Mouse (Mus musculus): Measurements from ENCODE around the gene Abracl.

DNA sequence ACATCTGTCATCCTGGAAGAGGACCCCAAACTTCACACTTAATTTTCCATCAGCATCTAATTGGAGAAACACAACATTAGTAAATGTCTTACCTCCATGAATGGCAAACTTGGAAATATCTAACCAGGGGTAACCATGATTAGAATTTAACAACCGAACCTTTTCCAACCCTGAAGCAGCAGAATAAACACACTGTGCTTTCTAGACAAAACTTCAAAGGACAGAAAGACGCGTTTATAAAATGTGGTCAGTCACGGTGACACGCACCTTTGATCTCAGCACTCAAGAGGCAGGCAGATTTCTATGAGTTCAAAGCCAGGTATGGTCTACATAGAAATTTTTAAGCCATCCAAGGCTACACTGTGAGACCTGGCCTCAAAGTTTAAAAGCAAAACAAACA lies 11.3 kb downstream of the Abracl start:
- TF ChIP-seq TCF3 (IDR thresholded peaks at IDR 0.05; ENCODE audit: insufficient read length, low read depth), result no peak
- no peak for TF ChIP-seq MAX (IDR thresholded peaks at IDR 0.05; ENCODE audit: low read depth)
